Mouse (Mus musculus) kidney, postnatal 0 days (tissue): ENCODE measurements at regions not wholly inside any gene's neighbourhood (a gene's known extent, or its start where the extent isn't known, plus 50 kb on each side); places are given as distances from the start of the nearest gene placed in this dataset.
A peak's percentile ranks its signal among the peaks of the same experiment; 100 is the strongest.

Experiments
- ATAC-seq: fragments of 200-750 bp; cut with Nextera tagmentation; replicated peaks from 2 replicates; pipeline ENCODE4 v1.8.0; 2017; ENCODE audit warnings: low read depth, moderate number of reproducible peaks, moderate TSS enrichment, moderate library complexity; ENCODE audit not compliant: low FRiP score
- DNase-seq: peaks from one replicate; pipeline ENCODE4 v3.0.0-alpha.2; 2016; ENCODE audit warnings: low spot score
- H3K27ac ChIP-seq: fragments of 300-500 bp; sonication (generic); 2 replicates; pipeline ENCODE4 v1.5.1; 2014; ENCODE audit warnings: mild to moderate bottlenecking
- H3K27me3 ChIP-seq: fragments of 300-500 bp; sonication (generic); 2 replicates; pipeline ENCODE4 v1.6.1; 2014; ENCODE audit warnings: low read length, mixed read lengths; ENCODE audit not compliant: insufficient read depth
- H3K36me3 ChIP-seq: fragments of 300-500 bp; sonication (generic); 2 replicates; pipeline ENCODE4 v1.6.1; 2014; ENCODE audit warnings: low read length, mixed read lengths; ENCODE audit not compliant: insufficient read depth
- H3K4me1 ChIP-seq: fragments of 300-500 bp; sonication (generic); replicated peaks from 2 replicates; pipeline ENCODE4 v1.6.1; 2014; ENCODE audit warnings: antibody characterized with exemption, low read length, mixed read lengths; ENCODE audit not compliant: insufficient read depth
- H3K4me2 ChIP-seq: fragments of 300-500 bp; sonication (generic); 2 replicates; pipeline ENCODE4 v1.6.1; 2014; ENCODE audit warnings: mild to moderate bottlenecking, low read length, moderate library complexity, mixed read lengths
- H3K4me3 ChIP-seq: fragments of 300-500 bp; sonication (generic); replicated peaks from 2 replicates; pipeline ENCODE4 v1.5.1; 2014; ENCODE audit warnings: low read depth, low read length
- H3K9ac ChIP-seq: fragments of 300-500 bp; sonication (generic); 2 replicates; pipeline ENCODE4 v1.6.1; 2014; ENCODE audit warnings: low read depth, low read length
- H3K9me3 ChIP-seq: fragments of 300-500 bp; sonication (generic); replicated peaks from 2 replicates; pipeline ENCODE4 v1.6.1; 2016; ENCODE audit warnings: low read length, inconsistent platforms, mixed read lengths
- CTCF ChIP-seq: IDR thresholded peaks from 2 replicates; pipeline ENCODE4 v1.5.1; 2016; ENCODE audit warnings: antibody characterized with exemption, low read depth, mild to moderate bottlenecking, moderate library complexity
- WGBS: fragments of 180-500 bp; shearing (Covaris S2); extraction: QIAGEN DNeasy Blood & Tissue Kit; methylation state at CpG from one replicate; pipeline ENCODE4 v1.1.7; 2014; 5-methylcytosine and 5-hydroxymethylcytosine counted together

DNA sequence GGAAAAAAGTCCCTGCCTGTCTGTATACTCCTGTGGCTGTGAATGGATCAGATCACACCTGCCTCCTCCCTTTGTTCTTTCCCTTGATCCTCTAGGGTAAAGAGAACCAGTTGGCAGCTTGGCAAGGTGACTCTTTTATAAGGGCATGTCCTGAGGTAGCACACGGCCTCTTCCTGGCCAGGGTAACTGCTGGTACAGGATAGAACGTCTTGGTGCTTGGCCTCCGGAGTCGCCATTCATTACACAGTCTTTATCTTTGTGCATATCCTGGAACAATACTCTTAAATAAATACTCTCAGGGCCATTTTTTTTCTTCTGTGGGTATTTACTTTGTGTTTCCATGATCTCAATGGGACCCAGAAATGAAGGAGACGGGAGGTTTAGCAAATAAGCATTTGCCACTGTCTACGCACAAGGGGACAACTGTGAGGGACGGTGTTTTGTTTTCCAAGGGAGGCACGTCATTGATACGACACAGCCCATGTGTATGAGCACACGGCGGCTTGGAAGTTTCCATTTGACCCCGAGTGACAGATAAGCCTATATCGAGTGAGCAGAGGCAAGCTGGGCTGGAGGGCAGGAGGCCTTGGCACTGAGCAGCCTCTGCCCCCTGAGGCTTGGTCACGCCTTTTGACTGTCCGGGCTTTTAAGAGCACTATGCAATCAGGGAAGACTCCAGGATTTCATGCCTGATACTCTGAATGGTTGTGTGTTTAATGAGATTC is 151.1 kb downstream of the Irs2 start:
- no peak overlapping the region for H3K27ac ChIP-seq
- no peak overlapping the region for H3K4me3 ChIP-seq
- no peak overlapping the region for H3K4me2 ChIP-seq
- H3K9ac ChIP-seq, result no peak overlapping the region
- no peaks in the 10 kb centered on the region for H3K27me3 ChIP-seq
- no peaks in the 10 kb centered on the region for H3K9me3 ChIP-seq
- no peaks in the 10 kb centered on the region for H3K36me3 ChIP-seq
- 56% methylated on average over 15 of the region's 15 CpGs for WGBS
- ATAC-seq, result no peak
- H3K4me1 ChIP-seq, result no peaks in the 10 kb centered on the region
- no peak for DNase-seq
- TF ChIP-seq CTCF, result no peak

DNA sequence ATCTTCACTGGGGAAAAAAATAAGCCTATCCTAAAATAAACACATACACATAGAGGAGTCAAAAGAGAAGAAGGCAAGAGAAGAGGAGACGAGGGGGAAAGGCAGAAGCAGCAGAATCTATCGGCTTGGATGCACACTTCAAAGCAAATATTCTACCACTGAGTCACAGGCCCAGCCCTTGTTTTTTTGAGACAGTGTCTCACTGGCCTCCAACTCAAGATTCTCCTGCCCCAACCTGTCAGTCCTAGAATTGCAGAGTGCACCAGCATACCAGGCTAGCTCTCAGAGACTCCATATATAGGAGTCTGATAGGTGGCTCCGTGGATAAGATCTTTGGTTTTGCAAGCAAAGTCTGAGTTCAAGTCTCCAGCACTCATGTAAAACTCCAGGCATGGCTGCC is 152.6 kb downstream of the Irs2 start:
- Histone ChIP-seq H3K36me3 (no peaks in the 10 kb centered on the region), H3K9me3 (no peaks in the 10 kb centered on the region), H3K27ac (no peak overlapping the region), H3K4me2 (no peak overlapping the region), H3K27me3 (no peaks in the 10 kb centered on the region), H3K4me1 (no peaks in the 10 kb centered on the region), H3K4me3 (no peak overlapping the region), H3K9ac (no peak overlapping the region)
- no peak for TF ChIP-seq CTCF
- ATAC-seq, result no peak
- DNase-seq, result no peak
- 85% methylated on average over 3 of the region's 3 CpGs for WGBS

DNA sequence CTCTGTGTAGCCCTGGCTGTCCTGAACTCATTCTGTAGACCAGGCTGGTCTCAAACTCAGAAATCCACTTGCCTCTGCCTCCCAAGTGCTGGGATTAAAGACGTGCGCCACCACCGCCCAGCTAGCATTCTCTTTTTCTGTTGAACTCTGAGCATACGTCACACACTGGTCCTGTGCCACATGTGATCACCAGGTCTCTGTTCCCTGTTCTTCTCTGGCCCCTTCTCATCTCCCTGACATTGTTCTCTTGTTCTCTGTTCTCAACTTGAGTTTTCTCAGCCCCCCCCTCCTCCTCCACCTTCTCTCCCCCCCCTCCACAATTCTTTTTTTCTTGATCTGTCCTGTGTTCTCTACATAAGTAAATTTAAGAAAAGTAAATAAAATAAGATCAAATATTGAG is 153.1 kb downstream of the Irs2 start:
- H3K4me2 ChIP-seq, result no peak overlapping the region
- H3K9me3 ChIP-seq, result no peaks in the 10 kb centered on the region
- no peaks in the 10 kb centered on the region for H3K27me3 ChIP-seq
- H3K4me3 ChIP-seq, result no peak overlapping the region
- ATAC-seq, result no peak
- H3K36me3 ChIP-seq, result no peaks in the 10 kb centered on the region
- 93% methylated on average over 4 of the region's 4 CpGs for WGBS
- no peak for TF ChIP-seq CTCF
- H3K27ac ChIP-seq, result no peak overlapping the region
- no peaks in the 10 kb centered on the region for H3K4me1 ChIP-seq
- DNase-seq, result no peak
- H3K9ac ChIP-seq, result no peak overlapping the region

DNA sequence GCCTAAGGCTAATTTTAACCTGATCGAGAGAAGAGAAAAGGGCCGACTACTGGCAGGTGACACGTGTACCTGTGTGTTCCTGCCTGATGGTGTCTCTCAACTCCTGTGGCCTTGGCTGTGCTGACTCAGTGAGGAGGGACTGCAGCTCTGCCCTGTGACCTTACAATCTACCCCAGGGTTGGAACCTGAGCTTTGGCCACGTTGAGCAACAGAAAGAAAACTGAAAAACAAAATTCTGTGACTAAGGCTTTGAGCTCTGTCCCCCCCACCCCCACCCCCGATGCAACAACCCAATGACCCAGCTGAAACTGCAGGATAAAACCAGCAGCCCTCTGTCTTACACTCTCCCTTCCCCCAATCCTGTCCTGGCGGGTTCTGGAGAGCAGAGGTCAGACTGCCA is 153.7 kb downstream of the Irs2 start:
- Histone ChIP-seq H3K27me3 (no peaks in the 10 kb centered on the region), H3K27ac (no peak overlapping the region), H3K4me2 (no peak overlapping the region), H3K4me3 (no peak overlapping the region), H3K9me3 (no peaks in the 10 kb centered on the region), H3K4me1 (no peaks in the 10 kb centered on the region), H3K9ac (no peak overlapping the region), H3K36me3 (no peaks in the 10 kb centered on the region)
- WGBS, result 44% methylated on average over 6 of the region's 6 CpGs
- TF ChIP-seq CTCF, result peak; percentile 20; the same call in 1 of the 2 replicates
- DNase-seq (no peak), ATAC-seq (peak; percentile 80)

DNA sequence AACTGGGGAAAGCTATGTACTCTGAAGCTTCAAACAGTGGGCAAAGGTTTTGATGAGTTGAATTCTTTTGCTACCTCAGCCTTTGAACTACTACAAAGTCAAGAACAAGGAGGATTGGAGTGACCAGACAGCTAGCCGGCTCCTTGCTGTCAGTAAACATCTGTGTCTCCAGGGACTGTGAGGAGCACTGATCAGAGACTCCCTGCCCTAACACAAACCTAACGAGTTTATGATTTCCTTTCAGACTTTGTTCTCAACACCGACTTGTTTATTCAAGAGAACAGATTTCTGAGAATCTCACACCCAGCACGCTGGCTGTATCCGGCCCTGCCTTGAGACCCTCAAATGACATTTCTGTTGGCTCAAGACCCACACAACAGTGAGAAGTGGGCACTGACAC is 154.4 kb downstream of the Irs2 start:
- Histone ChIP-seq H3K27ac (no peak overlapping the region), H3K27me3 (no peaks in the 10 kb centered on the region), H3K4me1 (no peaks in the 10 kb centered on the region), H3K4me2 (no peak overlapping the region), H3K9me3 (no peaks in the 10 kb centered on the region), H3K36me3 (no peaks in the 10 kb centered on the region), H3K4me3 (no peak overlapping the region), H3K9ac (no peak overlapping the region)
- no peak for ATAC-seq
- no peak for TF ChIP-seq CTCF
- WGBS, result 55% methylated on average over 5 of the region's 5 CpGs
- DNase-seq, result no peak

- H3K9me3 ChIP-seq, result no peaks in the 10 kb centered on the region
- H3K9ac ChIP-seq, result no peak overlapping the region
- ATAC-seq (no peak), DNase-seq (no peak)
- no peaks in the 10 kb centered on the region for H3K27me3 ChIP-seq
- no peaks in the 10 kb centered on the region for H3K36me3 ChIP-seq
- TF ChIP-seq CTCF, result no peak
- WGBS, result 70% methylated on average over 7 of the region's 7 CpGs
- H3K4me3 ChIP-seq, result no peak overlapping the region
- H3K27ac ChIP-seq, result no peak overlapping the region
- no peak overlapping the region for H3K4me2 ChIP-seq
- H3K4me1 ChIP-seq, result no peaks in the 10 kb centered on the region
Measured at GRCm38 (mm10) chr8:10849916-10850315, 158.3 kb downstream of the Irs2 start.

DNA sequence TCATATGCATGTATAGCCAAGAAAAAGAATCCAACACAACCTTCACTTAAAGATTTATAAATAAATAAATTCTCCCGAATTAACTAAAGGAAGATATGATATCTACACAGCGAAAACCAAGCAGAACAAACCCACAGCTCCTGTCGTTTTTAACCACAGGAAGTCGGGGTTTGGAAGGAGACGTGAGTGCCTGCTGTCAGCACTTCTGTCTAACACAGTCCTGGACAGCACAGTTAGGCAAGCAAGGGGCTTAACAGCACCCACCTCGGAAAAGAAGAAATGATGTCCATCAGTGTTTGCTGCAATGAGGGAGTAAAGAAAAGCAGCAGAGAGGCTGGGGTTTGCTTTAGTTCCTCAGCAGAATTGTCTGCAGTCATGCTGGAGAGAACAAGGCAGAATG is 162.7 kb downstream of the Irs2 start:
- no peak overlapping the region for H3K27ac ChIP-seq
- no peaks in the 10 kb centered on the region for H3K9me3 ChIP-seq
- no peaks in the 10 kb centered on the region for H3K36me3 ChIP-seq
- ATAC-seq (no peak), DNase-seq (no peak)
- H3K9ac ChIP-seq, result no peak overlapping the region
- 48% methylated on average over 6 of the region's 6 CpGs for WGBS
- no peaks in the 10 kb centered on the region for H3K27me3 ChIP-seq
- H3K4me3 ChIP-seq, result no peak overlapping the region
- no peaks in the 10 kb centered on the region for H3K4me1 ChIP-seq
- no peak for TF ChIP-seq CTCF
- H3K4me2 ChIP-seq, result no peak overlapping the region
